Mouse (Mus musculus): ENCODE data around the gene Pdk1. TPM values are rescaled to one million over a fixed set of nuclear protein-coding genes. Genes with fewer than 3 reads are reported as not detected.

Pdk1 gene
- 5.4 TPM for polyA plus RNA-seq (2015; fragmentation: Illumina TruSeq; extraction: RNeasy Lipid Tissue Mini Kit (QIAGEN cat#74804); ENCODE audit: insufficient read depth, low read depth, low replicate concordance)

DNA sequence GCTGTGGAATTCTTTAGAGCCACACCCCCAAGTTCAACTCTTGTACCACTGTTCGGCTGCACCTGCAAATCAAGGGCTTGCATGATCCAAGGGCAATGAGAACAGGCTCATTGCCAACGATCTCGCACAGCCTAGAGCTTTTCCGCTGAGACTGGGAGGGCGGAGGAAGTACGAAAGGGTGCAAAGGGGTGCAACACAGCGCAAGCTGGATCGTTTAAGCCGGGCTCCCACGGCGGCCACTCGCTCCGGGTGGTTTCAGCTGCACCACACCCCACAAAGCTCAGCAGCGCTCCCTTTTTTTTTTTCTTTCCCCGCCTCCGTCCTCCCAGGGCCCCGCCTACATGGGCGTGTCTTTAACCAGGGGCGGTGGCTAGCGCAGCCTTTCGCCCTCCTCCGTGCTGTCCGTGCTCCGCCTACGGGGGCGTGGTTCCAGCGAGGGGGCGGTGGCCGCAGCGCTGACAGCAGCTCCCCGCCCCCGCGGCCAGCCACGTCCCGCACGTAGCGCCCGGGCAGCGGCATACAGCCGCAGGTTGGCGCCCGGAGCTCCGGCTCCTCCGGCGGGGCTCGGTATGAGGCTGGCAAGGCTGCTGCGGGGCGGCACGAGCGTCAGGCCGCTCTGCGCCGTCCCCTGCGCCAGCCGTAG, at the start of gene Pdk1:
TSS of gene Pdk1 (plus strand) at position 424 of the 643 bp plus-strand sequence.

Other genes starting within 250 kb of the Pdk1 start
- 32.4 TPM for gene Itga6, start 127.6 kb upstream of the Pdk1 start, polyA plus RNA-seq (2015; fragmentation: Illumina TruSeq; extraction: RNeasy Lipid Tissue Mini Kit (QIAGEN cat#74804); ENCODE audit: insufficient read depth, low read depth, low replicate concordance)
- 11.9 TPM for gene Rapgef4, start 108.0 kb downstream of the Pdk1 start, polyA plus RNA-seq (2015; fragmentation: Illumina TruSeq; extraction: RNeasy Lipid Tissue Mini Kit (QIAGEN cat#74804); ENCODE audit: insufficient read depth, low read depth, low replicate concordance)